In genomic region chr6:127240472-127241375, GRCm38 (mm10) we compare ENCODE assay signal across 21 mouse cellular contexts.
DNase-seq lines count a peak whose midpoint lies in the region; ATAC-seq and TF ChIP-seq lines count a peak whose summit lies in the region.
"Had no signal": no experiment of that assay in that cellular context is flagged by ENCODE, and none has a peak within 500 bp of the region (broad histone marks: within the 10 kb centered on the region; RNA-seq: fewer than 3 reads in every experiment).

No protein-coding gene starts in this region.

- 91% methylated on average over 19 of the region's 19 CpGs for WGBS in midbrain, embryonic 11.5 days
- 89% methylated on average over 19 of the region's 19 CpGs for WGBS in midbrain, postnatal 0 days
- 92% methylated on average over 19 of the region's 19 CpGs for WGBS in limb, embryonic 10.5 days
- WGBS in intestine, postnatal 0 days: 85% methylated on average over 19 of the region's 19 CpGs

- H3K27me3 ChIP-seq in midbrain, embryonic 11.5 days (ENCODE audit: control insufficient read depth, insufficient read depth, low read length): no peaks in the 10 kb centered on the region
- no peaks in the 10 kb centered on the region for H3K27me3 ChIP-seq in midbrain, postnatal 0 days (ENCODE audit: insufficient read depth, low read length)
- H3K27me3 ChIP-seq in CH12.LX (replicated peaks): no peaks in the 10 kb centered on the region
- peaks cover 4% of the 10 kb centered on the region; the same call in 1 of the 2 replicates for H3K27me3 ChIP-seq in limb, embryonic 10.5 days (ENCODE audit: low read depth, poor library complexity, severe bottlenecking)
- no peaks in the 10 kb centered on the region for H3K27me3 ChIP-seq in intestine, postnatal 0 days (replicated peaks; ENCODE audit: control insufficient read depth, insufficient read depth, low read length)
- H3K27me3 ChIP-seq: forebrain, embryonic 15.5 days; limb, embryonic 15.5 days; midbrain, embryonic 13.5 days had no signal

- peak; percentile 14; the same call in 1 of the 2 replicates for TF ChIP-seq POLR2A in CH12.LX (IDR thresholded peaks at IDR 0.05; ENCODE audit: low read depth, low read length)

- dilution Hi-C loops in CH12.LX (cut with MboI; ENCODE audit: extremely low pct_ligation_motif_present, extremely low pct_unique_long_range_greater_than_20kb, low sequenced_read_pairs): no loop called here

- H3K27ac ChIP-seq in midbrain, embryonic 11.5 days (ENCODE audit: low read depth, low read length): no peak overlapping the region
- H3K27ac ChIP-seq in midbrain, postnatal 0 days (ENCODE audit: low read depth, low read length): no peak overlapping the region
- H3K27ac ChIP-seq in CH12.LX (ENCODE audit: insufficient read depth, low read depth): peak overlapping the region; percentile 98
- peak overlapping the region; percentile 22; the same call in 1 of the 2 replicates for H3K27ac ChIP-seq in limb, embryonic 10.5 days
- H3K27ac ChIP-seq in intestine, postnatal 0 days (ENCODE audit: low read depth, low read length): no peak overlapping the region
- H3K27ac ChIP-seq: forebrain, embryonic 15.5 days; hindbrain, embryonic 13.5 days; kidney, postnatal 0 days; limb, embryonic 15.5 days; midbrain, embryonic 13.5 days had no signal

- no peaks in the 10 kb centered on the region for H3K36me3 ChIP-seq in midbrain, embryonic 11.5 days (ENCODE audit: control insufficient read depth, insufficient read depth, low read length)
- no peaks in the 10 kb centered on the region for H3K36me3 ChIP-seq in midbrain, postnatal 0 days (ENCODE audit: insufficient read depth, low read length)
- no peaks in the 10 kb centered on the region for H3K36me3 ChIP-seq in CH12.LX (replicated peaks in 1 of 2; ENCODE audit: control insufficient read depth in 1 of 2, insufficient read depth in 1 of 2, low read length in 1 of 2)
- no peaks in the 10 kb centered on the region for H3K36me3 ChIP-seq in limb, embryonic 10.5 days
- no peaks in the 10 kb centered on the region for H3K36me3 ChIP-seq in intestine, postnatal 0 days (ENCODE audit: control insufficient read depth, insufficient read depth)
- H3K36me3 ChIP-seq: forebrain, embryonic 15.5 days; hindbrain, embryonic 13.5 days; limb, embryonic 15.5 days; midbrain, embryonic 13.5 days had no signal

- no peak overlapping the region for H3K4me3 ChIP-seq in midbrain, embryonic 11.5 days (ENCODE audit: low read depth, low read length)
- no peak overlapping the region for H3K4me3 ChIP-seq in midbrain, postnatal 0 days (ENCODE audit: low read depth, low read length)
- peak overlapping the region; percentile 36 to 63 (median 50) for H3K4me3 ChIP-seq in CH12.LX (replicated peaks in 1 of 3; ENCODE audit: low read depth in 2 of 3, low read length in 2 of 3, poor library complexity in 1 of 3)
- H3K4me3 ChIP-seq in limb, embryonic 10.5 days: no peak overlapping the region
- H3K4me3 ChIP-seq in intestine, postnatal 0 days (ENCODE audit: low read depth, low read length): no peak overlapping the region
- H3K4me3 ChIP-seq: erythroblast, embryonic 14.5 days; forebrain, embryonic 15.5 days; hindbrain, embryonic 13.5 days; limb, embryonic 15.5 days; midbrain, embryonic 13.5 days had no signal

- H3K4me2 ChIP-seq in midbrain, embryonic 11.5 days: no peak overlapping the region
- no peak overlapping the region for H3K4me2 ChIP-seq in midbrain, postnatal 0 days (ENCODE audit: low read depth, low read length, poor library complexity, severe bottlenecking)
- peak overlapping the region; percentile 60 for H3K4me2 ChIP-seq in CH12.LX (ENCODE audit: insufficient read depth, low read depth, poor library complexity, severe bottlenecking)
- H3K4me2 ChIP-seq in intestine, postnatal 0 days (replicated peaks; ENCODE audit: low read depth): no peak overlapping the region
- H3K4me2 ChIP-seq: forebrain, embryonic 15.5 days; hindbrain, embryonic 13.5 days; limb, embryonic 15.5 days; lung, embryonic 14.5 days; midbrain, embryonic 13.5 days had no signal

- in situ Hi-C loops in CH12.LX (cut with MboI; ENCODE audit: low pct_ligation_motif_present, low pct_unique_long_range_greater_than_20kb, low sequenced_read_pairs): loop anchor here (5.0 kb wide), 1 partner anchor 88 kb away; the partner anchor contains the start of gene Ccnd2

- TF ChIP-seq RAD21 in CH12.LX (IDR thresholded peaks at IDR 0.05; ENCODE audit: low read depth, low read length): no peak

- no peak for ATAC-seq in midbrain, embryonic 11.5 days (ENCODE audit: low FRiP score)
- ATAC-seq in midbrain, postnatal 0 days (ENCODE audit: low FRiP score): no peak
- no peak for ATAC-seq in intestine, postnatal 0 days
- ATAC-seq: forebrain, embryonic 15.5 days; intestine, embryonic 16.5 days; midbrain, embryonic 13.5 days had no signal

- peak; percentile 24; the same call in 1 of the 2 replicates for TF ChIP-seq EP300 in CH12.LX (IDR thresholded peaks at IDR 0.05; ENCODE audit: low read length)

- no peaks in the 10 kb centered on the region for H3K4me1 ChIP-seq in midbrain, embryonic 11.5 days (ENCODE audit: control insufficient read depth, insufficient read depth, low read length)
- 0 out of 2 replicates have a peak, but pooled peaks cover 3% of the 10 kb centered on the region for H3K4me1 ChIP-seq in midbrain, postnatal 0 days (ENCODE audit: insufficient read depth, low read length)
- H3K4me1 ChIP-seq in CH12.LX (ENCODE audit: control insufficient read depth in 1 of 2, insufficient read depth in 2 of 2): peaks cover 37 to 82% of the 10 kb centered on the region in 2 experiments
- peaks cover 24% of the 10 kb centered on the region for H3K4me1 ChIP-seq in limb, embryonic 10.5 days
- H3K4me1 ChIP-seq in intestine, postnatal 0 days (replicated peaks; ENCODE audit: control insufficient read depth, insufficient read depth, low read length): 0 out of 2 replicates have a peak, but pooled peaks cover 1% of the 10 kb centered on the region
- H3K4me1 ChIP-seq: forebrain, embryonic 15.5 days; hindbrain, embryonic 13.5 days; midbrain, embryonic 13.5 days had no signal

- no peak overlapping the region for H3K9ac ChIP-seq in midbrain, embryonic 11.5 days (ENCODE audit: low read length)
- H3K9ac ChIP-seq in midbrain, postnatal 0 days (replicated peaks; ENCODE audit: low read length, poor library complexity, severe bottlenecking): no peak overlapping the region
- H3K9ac ChIP-seq in CH12.LX (ENCODE audit: insufficient read depth, low read depth): peak overlapping the region; percentile 48
- no peak overlapping the region for H3K9ac ChIP-seq in intestine, postnatal 0 days (ENCODE audit: low read depth, low read length)
- H3K9ac ChIP-seq: forebrain, embryonic 15.5 days; hindbrain, embryonic 13.5 days; limb, embryonic 15.5 days; lung, embryonic 14.5 days; midbrain, embryonic 13.5 days had no signal

- no peaks in the 10 kb centered on the region for H3K9me3 ChIP-seq in midbrain, embryonic 11.5 days (ENCODE audit: control insufficient read depth, low read length)
- no peaks in the 10 kb centered on the region for H3K9me3 ChIP-seq in midbrain, postnatal 0 days (ENCODE audit: low read length)
- peaks cover 4% of the 10 kb centered on the region for H3K9me3 ChIP-seq in CH12.LX (replicated peaks; ENCODE audit: low read length)
- H3K9me3 ChIP-seq in limb, embryonic 10.5 days (replicated peaks): no peaks in the 10 kb centered on the region
- H3K9me3 ChIP-seq in intestine, postnatal 0 days (ENCODE audit: control insufficient read depth): no peaks in the 10 kb centered on the region
- H3K9me3 ChIP-seq: forebrain, embryonic 15.5 days; hindbrain, embryonic 13.5 days; limb, embryonic 15.5 days; midbrain, embryonic 13.5 days had no signal

- DNase-seq in midbrain, embryonic 11.5 days (ENCODE audit: low spot score, missing footprints): peak; percentile 69
- no peak for DNase-seq in midbrain, postnatal 0 days (ENCODE audit: low spot score)
- DNase-seq in CH12.LX (ENCODE audit: extremely low read depth): peak; percentile 24
- no peak for DNase-seq in limb, embryonic 10.5 days (ENCODE audit: low spot score)
- peak; percentile 45 for DNase-seq in thymus, postnatal 25 days
- DNase-seq in gastrocnemius, postnatal 10 days: no peak
- no peak for DNase-seq in adrenal gland, adult (ENCODE audit: inconsistent age in 2 of 2, low spot score in 1 of 2)
- DNase-seq: adrenal gland, postnatal 10 days; cerebellum, adult 2 months; heart, adult 18-20 months; heart, postnatal 10 days; lung, embryonic 14.5 days; lung, postnatal 4 days had no signal

- no peaks in the 10 kb centered on the region for H3K79me2 ChIP-seq in CH12.LX (replicated peaks; ENCODE audit: control insufficient read depth, extremely low read depth, insufficient read depth, poor library complexity, severe bottlenecking)

- no peak for TF ChIP-seq CTCF in midbrain, postnatal 0 days (IDR thresholded peaks at IDR 0.05)
- no peak; a peak in 1 of 4 replicates for TF ChIP-seq CTCF in CH12.LX (conservative IDR thresholded peaks at IDR 0.05 in 1 of 2, IDR thresholded peaks at IDR 0.05 in 1 of 2; ENCODE audit: low read depth in 2 of 2, low read length in 2 of 2)
- no peak for TF ChIP-seq CTCF in intestine, postnatal 0 days (IDR thresholded peaks at IDR 0.05; ENCODE audit: low read depth)

TF ChIP-seq in CH12.LX, 34 proteins besides CTCF, POLR2A, EP300 and RAD21:
- TF ChIP-seq CHD2 (IDR thresholded peaks at IDR 0.05; ENCODE audit: low read length) (no peak), BHLHE40 (IDR thresholded peaks at IDR 0.05; ENCODE audit: low read depth, low read length) (peak; percentile 51), MAX (IDR thresholded peaks at IDR 0.05; ENCODE audit: low read length) (peak; percentile 44; the same call in 1 of the 2 replicates), MYC (IDR thresholded peaks at IDR 0.05; ENCODE audit: low read depth, low read length) (peak; percentile 43; the same call in 1 of the 2 replicates), CHD1 (IDR thresholded peaks at IDR 0.05; ENCODE audit: low read depth, low read length) (peak; percentile 63; the same call in 1 of the 2 replicates)

Comparison
In these comparisons a context has a peak if more than half of its experiments do, and no peak if none do; other contexts are left out.
1. DNase-seq: peak in midbrain, embryonic 11.5 days (single experiment), CH12.LX (single experiment) and thymus, postnatal 25 days (single experiment); none in midbrain, postnatal 0 days (single experiment), limb, embryonic 10.5 days (single experiment), gastrocnemius, postnatal 10 days (single experiment) and adrenal gland, adult (0 of 2).
2. H3K27ac ChIP-seq: peak in CH12.LX (single experiment) and limb, embryonic 10.5 days (single experiment); none in midbrain, embryonic 11.5 days (single experiment), midbrain, postnatal 0 days (single experiment) and intestine, postnatal 0 days (single experiment).
3. H3K4me3 ChIP-seq: peak in CH12.LX (3 of 3); none in midbrain, embryonic 11.5 days (single experiment), midbrain, postnatal 0 days (single experiment), limb, embryonic 10.5 days (single experiment) and intestine, postnatal 0 days (single experiment).